Mouse (Mus musculus) right cerebral cortex, adult 2 months (tissue): ENCODE data around the gene Slc16a2.
"Not testable (repeated sequence)": the region's sequence is repeated elsewhere in the genome, so short reads cannot be mapped to it uniquely, and the experiment has no call there.

ENCODE experiments used
- DNase-seq, 2 experiments: peaks; one replicate each; pipeline ENCODE4 v3.0.0; 2021 to 2022; ENCODE audit warnings: low spot score in 2 of 2

The Slc16a2 gene

DNA sequence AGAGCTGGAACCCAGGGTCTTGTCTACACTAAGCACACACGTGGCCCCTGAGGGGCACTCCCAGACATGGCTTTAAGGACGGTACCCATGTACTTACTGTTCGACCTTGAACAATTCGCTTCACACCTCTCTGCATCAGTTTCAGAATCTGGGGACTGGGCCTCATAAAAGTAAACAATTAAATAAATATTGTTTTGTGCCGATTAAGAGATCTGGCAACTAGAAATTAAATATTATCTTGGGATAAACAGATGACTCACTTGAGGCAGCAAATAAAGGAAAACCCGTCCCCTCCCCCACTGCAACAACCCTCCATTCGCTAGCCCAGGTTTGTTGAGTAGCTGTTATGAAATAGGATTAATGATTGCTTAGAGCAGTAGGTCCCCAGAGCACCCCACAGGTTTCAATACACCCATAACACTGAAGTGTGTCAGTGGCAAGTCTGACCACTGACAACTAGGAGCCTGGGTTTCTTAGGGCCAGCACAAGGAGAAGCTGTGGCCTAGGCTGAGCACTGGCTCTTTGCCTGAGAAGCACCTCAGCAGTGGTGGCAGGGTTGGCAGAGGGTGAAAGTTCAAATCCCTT, 87.7 kb downstream of the Slc16a2 start:
- no peak for DNase-seq

- DNase-seq: no peak
These were observed 88.7 kb downstream of the Slc16a2 start for GRCm38 (mm10) chrX:103733091-103733490.

DNA sequence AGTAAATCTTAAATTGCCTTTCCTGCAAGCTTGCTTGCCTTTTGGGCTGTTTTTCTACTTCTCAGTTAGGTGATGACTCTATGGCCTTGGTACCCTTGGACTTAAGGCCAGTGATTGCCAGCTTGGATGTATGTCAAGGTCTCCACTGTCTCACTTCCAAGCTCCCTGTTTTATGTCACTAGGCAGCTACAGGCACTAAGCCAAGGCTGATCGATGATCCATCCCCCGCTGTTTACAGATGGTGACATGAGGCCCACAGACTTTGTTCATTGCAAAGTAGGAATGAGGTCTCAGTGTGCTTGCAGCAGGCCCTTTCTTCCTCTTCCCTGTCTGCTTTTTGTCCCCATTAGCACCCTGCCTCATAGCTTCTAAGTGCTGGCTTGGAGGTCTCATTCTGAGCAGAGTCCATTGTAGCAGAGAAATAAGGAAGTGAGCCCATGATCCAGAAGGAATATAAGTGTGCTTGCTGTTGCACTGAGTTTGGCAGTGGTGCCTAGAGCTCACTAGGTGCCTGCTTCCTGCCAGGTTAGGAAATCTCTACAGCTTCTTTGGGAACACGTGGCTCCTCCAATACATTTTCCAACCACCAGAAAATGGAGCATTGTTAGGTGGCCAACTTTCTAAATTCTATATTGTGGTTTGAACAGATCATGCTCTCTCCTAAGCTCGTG, 89.6 kb downstream of the Slc16a2 start:
- no peak for DNase-seq

- DNase-seq: no peak
These were observed 99.3 kb downstream of the Slc16a2 start for GRCm38 (mm10) chrX:103722437-103722836.

DNA sequence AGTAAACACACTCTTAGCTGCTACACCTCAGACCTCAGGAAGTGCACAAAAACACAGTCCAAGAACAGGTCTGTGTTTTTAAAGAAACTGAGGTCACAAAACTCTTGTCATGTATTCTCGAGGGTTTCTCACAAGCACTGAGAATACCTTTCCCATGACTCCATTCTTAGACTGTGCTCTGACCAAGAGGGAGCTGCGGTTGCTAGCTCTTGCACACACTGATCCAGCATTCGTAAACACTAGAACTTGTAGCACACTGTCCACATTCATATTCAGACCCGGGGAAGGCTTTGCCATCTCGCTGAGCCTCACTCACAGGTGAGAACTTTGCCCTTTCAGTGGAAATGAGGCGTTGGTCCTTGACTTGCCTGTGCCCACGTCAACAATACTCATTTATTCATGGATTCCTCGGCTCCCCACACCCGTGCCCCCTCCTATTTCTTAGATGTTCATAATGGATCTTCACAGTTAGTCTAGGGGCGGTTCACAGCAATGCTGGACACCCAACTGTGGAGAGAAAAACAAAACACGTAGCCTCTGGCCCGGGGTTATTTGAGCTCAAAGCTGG, 102.1 kb downstream of the Slc16a2 start:
- no peak for DNase-seq

- no peak for DNase-seq
These were observed 108.9 kb downstream of the Slc16a2 start for GRCm38 (mm10) chrX:103712922-103713321.

DNA sequence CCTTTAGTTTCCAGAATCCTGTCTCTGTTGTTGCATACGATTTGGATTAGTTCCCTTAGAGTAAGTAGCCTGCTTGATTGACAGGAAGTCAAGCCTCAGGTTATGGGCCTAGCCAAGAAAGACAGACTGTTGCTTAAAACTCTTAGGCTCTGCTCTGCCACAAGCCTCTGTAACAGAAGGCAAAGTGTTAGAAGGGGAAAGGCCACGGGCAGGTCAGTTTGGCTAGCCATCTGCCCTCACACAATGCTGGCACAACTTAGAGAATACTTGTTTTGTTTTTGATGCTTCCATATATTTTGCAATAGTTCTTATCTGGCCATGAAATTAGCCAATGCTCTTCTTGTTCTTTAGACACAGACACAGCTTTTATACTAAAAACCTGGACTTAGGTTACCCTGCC, 112.1 kb downstream of the Slc16a2 start:
- no peak for DNase-seq

DNA sequence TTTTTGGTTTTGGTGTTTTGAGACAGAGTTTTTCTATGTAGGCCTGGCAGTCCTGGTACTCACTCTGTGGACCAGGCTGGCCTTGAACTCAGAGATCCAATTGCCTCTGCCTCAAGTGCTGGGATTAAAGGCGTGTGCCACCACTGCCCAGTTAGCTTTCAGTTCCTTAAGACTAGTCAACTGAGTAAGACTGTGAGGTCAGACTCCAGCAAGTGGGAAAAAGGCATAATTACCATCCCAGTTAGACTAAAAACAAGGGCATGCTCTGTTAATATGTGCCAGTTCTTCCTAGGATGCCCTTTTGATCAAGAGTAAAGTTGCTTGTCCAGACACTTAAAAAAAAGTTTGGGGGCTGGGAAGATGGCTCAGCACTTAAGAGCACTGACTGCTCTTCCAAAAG, 113.2 kb downstream of the Slc16a2 start:
- no peak for DNase-seq

GRCm38 (mm10) chrX:103704611-103705010, 117.2 kb downstream of the Slc16a2 start:
- no peak for DNase-seq

DNA sequence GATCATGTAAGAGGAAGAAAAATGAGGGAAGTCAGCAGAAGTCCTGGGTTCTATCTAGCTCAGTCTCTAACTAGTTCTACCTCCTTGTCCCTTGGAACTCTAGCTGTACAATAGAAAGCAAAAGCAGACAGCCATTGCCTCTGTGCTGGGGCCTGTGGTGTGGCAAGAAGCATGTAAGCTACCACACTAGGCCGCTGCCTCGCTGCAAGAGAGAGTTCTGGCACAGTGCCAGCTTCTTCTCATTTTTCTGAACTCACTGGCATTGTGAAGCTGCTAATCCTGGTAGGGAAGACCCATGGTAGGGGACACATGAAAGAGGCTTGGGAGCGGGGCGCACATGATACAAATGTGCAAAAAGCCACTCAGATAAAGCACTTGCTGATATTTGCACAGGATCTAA, 117.8 kb downstream of the Slc16a2 start:
- peak; percentile 10 to 13 for DNase-seq

DNA sequence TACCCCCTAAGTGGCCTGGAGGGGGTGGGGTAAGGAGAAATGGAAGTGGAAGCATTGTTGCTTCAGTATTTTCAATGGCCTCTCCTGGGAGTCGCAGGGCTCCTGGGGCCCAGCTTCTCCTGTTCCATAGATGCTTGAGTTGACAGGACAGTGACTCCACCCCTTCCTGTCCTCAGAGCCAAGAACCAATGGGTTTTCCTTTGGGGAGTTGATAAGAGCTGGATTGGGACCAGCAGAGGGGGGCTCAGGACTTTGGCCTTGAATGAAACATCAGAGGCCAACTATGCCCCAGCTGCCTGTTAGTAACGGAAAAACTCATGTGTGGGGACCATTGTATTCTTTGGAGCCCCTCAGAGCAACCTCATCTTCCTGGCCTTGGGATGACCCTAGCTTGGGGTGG, 124.0 kb downstream of the Slc16a2 start:
- no peak for DNase-seq

DNA sequence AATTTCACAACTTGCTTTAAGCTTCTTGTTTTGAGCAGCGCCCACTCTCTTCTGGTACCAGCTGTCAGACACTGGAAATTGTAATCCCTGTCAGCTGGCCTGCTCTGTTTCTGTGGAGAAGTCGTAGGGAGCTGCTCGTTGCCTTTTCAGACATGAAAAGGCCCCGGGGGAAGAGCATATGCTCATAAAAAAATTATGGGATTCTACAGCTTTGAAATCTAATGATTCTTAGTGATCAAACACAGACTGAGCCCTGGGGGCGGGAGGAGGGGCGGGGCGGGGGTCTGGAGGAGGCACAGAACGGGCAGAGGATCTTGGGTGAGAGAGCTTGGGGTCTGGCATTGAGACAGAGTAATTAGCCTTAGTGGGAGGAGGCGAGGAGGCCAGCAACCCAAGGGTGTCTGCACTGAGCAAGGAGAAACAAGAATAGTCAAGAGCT, 125.7 kb downstream of the Slc16a2 start:
- DNase-seq: peak; percentile 50 to 71

DNA sequence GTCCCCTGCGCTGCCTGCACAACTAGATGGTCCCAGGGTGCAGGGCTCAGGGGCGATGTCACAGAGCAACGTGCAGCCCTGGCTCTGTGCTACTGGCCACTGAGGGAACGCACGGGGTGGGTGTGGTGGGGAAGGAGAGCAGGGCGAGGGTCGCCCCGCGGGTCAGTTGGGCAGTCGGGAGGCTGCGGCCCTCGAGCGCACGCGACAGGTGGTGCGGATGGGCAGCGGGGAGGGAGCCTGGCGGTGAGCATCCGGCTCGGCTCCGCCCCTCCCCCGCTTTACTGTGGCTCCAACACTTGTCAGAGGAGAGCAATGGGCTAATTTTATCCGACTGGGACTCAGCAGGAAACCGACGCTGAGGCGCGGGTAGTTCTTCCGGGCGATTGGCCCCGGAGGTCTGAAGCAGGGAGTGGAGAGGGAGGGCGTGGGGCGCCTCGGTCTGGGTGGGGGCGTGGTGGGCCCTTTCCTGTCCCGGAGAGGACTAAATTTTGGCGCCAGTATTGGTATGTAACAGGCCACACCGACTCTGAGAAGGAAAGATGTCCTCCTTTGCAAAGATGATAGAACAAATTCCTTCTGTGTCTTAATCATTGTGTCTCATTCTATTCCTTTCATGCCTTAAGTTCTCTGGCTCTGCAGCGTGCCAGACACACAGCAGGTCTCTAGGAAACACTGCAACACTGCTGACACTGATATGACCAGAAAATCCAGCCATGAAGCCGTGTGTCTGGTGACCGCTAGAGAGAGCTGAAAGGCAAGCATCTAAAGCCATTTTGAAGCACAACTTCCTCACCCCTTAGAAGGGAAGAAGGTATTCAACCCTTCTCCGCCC, 126.4 kb downstream of the Slc16a2 start:
- DNase-seq: peak; percentile 62 to 64

DNA sequence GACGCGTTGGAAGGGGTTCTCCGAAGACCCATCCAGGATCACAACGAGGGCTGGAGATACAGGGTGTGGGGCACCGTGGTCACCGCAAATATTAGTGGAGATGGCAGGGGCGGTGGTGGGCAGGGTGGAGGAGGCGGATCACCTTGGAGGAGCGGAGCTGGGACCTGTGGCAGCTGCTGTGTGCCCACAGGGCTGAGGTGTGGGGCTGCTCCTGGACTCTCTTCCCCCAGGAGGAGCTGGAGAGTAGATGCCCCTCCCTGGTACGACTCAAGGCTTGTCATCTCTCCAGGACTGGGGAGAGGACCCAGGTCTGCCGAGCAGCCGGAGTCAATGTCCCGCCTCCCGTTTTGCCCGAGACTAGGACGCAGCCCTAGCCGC, 127.0 kb downstream of the Slc16a2 start:
- DNase-seq: no peak

DNA sequence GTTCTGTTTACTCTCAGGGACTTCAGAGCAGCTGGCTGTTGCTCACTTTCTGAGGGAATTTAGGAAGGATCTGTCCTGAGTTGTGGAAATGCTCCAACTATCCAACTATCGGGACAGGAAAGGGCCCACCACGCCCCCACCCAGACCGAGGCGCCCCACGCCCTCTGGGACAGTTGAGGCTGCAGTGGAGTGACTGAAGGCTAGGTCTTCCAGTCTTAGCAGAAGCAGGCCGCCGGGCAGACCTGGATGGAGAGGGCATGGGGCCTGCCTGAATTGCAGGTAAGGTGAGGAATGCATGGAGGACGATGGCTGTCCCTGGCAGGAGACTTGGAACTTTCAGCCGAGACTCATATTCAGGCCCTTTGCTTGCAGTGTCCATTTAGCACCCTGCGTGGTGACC, 127.4 kb downstream of the Slc16a2 start:
- DNase-seq: no peak

- DNase-seq: no peak
These were observed 128.9 kb downstream of the Slc16a2 start for GRCm38 (mm10) chrX:103692916-103693315.

DNA sequence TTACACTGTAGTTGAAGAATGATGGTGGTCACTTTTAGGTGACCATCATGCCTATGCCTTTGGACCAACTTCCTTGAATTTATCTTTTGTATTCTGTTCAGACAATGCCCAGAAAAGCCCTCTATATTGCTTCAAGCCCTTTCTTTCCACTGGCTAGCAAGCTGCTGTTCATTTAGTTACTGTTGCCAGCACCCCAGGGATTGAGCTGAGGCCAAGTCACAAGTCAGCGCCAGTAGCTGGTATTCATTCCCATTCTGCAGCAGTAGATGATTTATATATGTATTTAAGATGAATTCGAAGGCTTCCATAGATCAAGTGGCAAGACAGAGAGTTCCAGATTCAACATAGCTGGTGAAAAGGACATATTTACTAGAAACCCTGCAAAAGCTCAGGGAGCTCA, 133.2 kb downstream of the Slc16a2 start:
- DNase-seq: no peak

DNA sequence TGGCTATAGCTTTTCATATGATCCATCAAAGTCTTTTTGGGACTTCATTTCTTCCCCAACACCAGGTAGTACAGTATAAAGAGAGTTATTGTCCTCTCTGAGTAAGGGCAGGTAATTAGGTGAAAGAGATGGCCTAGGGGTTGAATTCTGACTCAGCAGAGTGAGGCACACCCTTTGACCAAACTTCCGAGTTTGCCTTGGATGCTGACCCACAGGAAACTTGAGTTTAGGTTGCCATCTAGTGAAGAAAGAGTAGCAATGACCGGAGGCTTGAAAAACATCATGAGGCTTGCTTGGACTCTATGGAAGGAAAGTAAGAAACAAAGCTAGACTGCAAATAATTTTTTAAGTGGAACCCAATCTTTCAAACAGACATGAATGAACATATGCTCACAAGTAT, 147.1 kb downstream of the Slc16a2 start:
- no peak for DNase-seq

DNA sequence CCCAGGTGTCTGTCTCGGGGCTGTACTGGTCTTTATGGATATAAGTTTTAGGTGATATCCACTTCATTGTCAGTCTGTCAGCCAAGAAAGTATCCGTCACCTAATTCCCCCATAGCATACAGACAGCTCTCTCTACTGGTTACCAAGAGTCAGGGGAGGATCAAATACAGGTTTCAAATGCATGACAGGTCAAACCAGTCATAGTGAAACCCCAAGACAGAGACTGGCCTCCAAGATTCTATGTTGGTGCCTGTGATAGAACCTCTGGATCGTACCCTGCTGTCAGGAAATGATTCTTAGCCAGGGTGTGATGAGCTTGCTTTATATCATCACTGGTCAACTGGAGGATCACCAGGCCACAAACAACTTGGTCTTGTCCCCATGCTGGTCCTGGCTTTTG, 148.0 kb downstream of the Slc16a2 start:
- no peak for DNase-seq

DNA sequence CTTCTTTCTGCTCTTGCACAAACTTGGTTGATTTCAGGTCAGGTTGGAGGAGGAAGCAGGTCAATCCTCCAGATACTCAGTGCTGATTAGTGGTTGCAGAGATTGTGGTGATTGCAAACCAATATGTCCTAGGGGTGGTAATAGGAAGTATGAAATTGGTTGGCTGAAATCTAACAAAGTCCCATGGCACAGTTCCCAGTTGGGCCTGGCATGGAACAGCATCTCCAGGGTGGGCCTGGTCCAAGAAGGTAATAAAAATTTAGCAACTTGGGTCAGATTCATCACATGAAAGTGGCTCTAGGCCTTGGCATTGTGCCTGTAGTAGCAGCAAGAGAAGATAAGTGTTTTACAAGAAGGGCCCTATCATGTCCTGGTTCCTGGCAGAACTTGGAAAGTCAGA, 151.5 kb downstream of the Slc16a2 start:
- no peak for DNase-seq

GRCm38 (mm10) chrX:103664445-103664844, 157.3 kb downstream of the Slc16a2 start:
- DNase-seq: not testable (repeated sequence)

DNA sequence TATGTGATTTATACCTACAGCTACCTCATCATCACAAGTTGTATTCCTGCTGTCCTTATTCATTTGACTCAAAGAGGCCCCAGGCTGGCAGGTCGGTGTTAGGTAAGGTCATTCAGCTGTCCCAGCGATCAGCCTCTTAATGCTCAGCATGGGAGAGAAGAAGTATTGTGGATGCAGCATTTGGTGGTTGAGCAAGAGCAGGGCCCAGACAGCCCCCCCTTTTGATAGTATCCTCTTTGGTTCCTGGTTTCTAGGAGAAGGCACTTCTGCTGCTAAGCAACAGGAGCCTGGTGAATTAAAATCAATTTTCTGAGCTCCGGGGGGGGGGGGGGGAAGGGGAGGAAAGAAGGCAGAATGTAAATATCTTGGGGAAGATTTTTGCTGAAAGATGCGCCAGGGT, 162.8 kb downstream of the Slc16a2 start:
- DNase-seq: peak; percentile 4 to 14

DNA sequence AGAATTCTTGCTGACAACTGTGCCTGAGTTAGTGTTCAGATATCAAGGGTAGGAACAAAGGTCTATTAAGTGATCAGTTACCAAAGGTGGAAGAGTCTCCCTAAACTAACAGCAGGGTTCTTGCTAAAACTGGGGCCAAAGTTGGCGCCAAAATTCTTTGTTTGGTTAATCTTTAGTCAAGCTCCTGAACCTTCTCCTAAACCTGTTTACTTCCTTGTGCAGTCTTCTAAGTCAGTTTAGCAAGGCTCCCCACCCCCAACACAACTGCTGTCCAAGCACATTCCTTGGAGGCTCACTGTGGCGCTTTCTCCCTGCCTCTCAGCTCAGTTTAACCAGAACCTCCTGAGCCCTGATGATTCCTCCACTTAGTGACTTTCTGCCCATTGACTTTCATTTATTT, 168.8 kb downstream of the Slc16a2 start:
- DNase-seq: no peak
